Mouse (Mus musculus): ENCODE data around the gene Mb21d2. TPM values are rescaled to one million over a fixed set of nuclear protein-coding genes. Genes with fewer than 3 reads are reported as not detected.

Gene Mb21d2
- polyA plus RNA-seq, 1 experiment from 2014 or later: 6.6 TPM

- no peak for ATAC-seq
- in situ Hi-C loops (cut with MboI; ENCODE audit: low pct_unique_long_range_greater_than_20kb): loop anchor here (10.0 to 25.0 kb wide), 2 partner anchors 580 to 623 kb away; no protein-coding TSS in a partner anchor
- H3K27me3 ChIP-seq: no peaks in the 10 kb centered on the region
- DNase-seq (ENCODE audit: low read depth, low spot score): no peak
- TF ChIP-seq CTCF (IDR thresholded peaks at IDR 0.05): no peak
- POLR2A ChIA-PET: no interaction called here
- CTCF ChIA-PET: no interaction called here
Observed at GRCm38 (mm10) chr16:28832085-28832635, 97.3 kb downstream of the Mb21d2 start.

DNA sequence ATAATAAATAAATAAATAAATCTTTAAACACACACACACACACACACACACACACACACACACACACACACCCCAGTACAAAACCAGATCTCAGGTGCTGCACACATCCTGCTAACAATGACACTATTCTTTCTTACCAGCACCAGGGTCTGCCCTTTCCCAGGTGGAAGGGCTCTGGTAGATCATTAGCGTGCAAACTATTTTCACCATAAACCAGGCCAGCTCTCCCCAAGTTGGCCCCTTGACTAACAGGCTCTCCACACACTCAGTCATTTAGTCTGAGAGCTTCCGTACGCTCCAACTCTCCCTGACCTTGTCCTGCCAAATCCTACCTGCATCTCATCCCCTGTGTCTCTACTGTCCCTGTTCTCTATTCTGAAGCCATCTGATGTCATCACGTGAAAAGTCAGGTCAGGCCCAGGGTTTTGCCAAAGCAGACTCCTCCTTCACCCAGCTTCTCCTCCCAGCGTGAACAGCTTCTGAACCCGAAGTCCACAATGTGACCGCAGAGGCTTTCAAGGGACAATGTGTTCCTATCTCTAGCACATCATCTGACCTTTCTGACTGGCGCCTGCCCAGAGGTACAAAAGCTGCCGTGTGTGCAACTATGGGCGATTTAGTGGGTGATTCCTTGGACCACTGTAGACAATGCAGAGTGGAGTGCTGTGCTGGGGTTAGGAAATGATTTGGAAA lies 100.1 kb downstream of the Mb21d2 start:
- DNase-seq (ENCODE audit: low read depth, low spot score) (no peak), ATAC-seq (no peak)
- no peaks in the 10 kb centered on the region for H3K27me3 ChIP-seq
- no peak for TF ChIP-seq CTCF (IDR thresholded peaks at IDR 0.05)
- ChIA-PET POLR2A (no interaction called here), CTCF (interaction anchor here (1.2 kb wide), 1 partner anchor 10 kb away, joined by 3 read pairs; no protein-coding TSS in a partner anchor)
- in situ Hi-C loops (cut with MboI; ENCODE audit: low pct_unique_long_range_greater_than_20kb): loop anchor here (25.0 kb wide), 1 partner anchor 583 kb away; no protein-coding TSS in a partner anchor

DNA sequence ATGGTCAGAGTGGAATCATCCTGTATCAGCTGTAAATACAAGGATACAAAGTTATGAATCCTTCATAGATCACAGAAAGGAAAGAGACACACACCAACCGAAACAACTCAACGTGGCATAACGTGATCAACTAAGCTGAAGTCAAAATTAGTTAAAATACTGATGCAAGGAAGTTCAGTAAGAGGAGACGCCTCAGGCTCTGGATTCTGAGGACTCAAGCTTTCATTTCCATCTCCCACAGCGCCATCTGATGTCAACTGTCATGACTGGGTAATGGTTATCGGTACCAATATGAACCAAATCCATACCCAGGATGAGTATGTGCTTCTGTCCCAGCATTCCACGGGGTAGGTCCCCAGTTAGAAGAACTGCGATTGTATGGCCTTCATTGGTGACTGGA lies 104.7 kb downstream of the Mb21d2 start:
- no peak for TF ChIP-seq CTCF (IDR thresholded peaks at IDR 0.05)
- no peak for DNase-seq (ENCODE audit: low read depth, low spot score)
- in situ Hi-C loops (cut with MboI; ENCODE audit: low pct_unique_long_range_greater_than_20kb): loop anchor here (25.0 kb wide), 1 partner anchor 588 kb away; no protein-coding TSS in a partner anchor
- ChIA-PET POLR2A (no interaction called here), CTCF (no interaction called here)
- H3K27me3 ChIP-seq: no peaks in the 10 kb centered on the region
- ATAC-seq: no peak

DNA sequence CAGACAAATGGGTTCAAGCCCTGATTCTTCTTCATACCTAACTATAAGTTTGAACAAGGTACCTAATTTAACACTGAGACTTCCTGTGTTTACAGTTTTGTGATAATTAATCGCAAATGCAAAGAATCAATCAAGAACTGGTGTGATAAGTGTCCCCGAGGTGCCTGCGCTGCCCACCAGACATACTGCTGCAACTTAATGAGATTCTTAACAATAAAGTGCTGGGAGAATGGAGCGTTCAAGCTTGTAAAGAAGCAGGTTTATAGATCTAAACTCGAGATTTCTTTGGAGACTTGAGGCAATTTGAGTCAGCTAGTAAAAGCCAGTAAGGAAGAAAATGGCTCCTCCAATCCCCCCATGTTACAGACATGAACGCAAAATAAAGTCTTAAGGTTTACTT lies 107.7 kb downstream of the Mb21d2 start:
- CTCF ChIA-PET: no interaction called here
- no peak for DNase-seq (ENCODE audit: low read depth, low spot score)
- no peak for TF ChIP-seq CTCF (IDR thresholded peaks at IDR 0.05)
- in situ Hi-C loops (cut with MboI; ENCODE audit: low pct_unique_long_range_greater_than_20kb): no loop called here
- H3K27me3 ChIP-seq: peaks cover 6% of the 10 kb centered on the region
- POLR2A ChIA-PET: no interaction called here
- ATAC-seq: no peak

DNA sequence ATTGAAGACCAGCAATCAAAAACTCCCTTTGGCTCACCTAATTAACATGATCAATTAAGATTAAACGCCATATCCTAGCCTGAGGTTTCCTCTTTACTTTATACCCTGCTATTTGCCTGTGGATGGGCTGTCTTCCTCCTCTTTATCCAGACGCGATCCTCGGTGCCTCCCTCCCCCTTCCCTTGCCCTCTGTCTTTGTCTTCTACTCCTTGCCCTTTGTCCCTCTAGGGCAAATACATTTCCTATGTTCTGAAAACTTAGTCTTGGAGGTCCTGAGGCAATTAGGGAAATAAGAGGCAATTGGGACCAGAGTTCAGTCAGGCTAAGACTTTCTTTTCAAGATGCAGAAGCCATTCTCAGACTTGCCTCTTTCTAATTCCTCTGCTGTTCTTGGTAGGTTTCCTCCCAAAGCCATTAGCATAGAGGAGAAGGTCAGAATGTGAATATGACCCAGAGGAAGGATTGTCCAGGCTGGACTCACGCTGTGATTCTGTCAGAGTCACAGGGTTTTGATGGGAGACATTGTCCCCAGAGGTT lies 110.7 kb downstream of the Mb21d2 start:
- peaks cover 9% of the 10 kb centered on the region for H3K27me3 ChIP-seq
- CTCF ChIA-PET: no interaction called here
- DNase-seq (ENCODE audit: low read depth, low spot score): no peak
- POLR2A ChIA-PET: no interaction called here
- ATAC-seq: no peak
- in situ Hi-C loops (cut with MboI; ENCODE audit: low pct_unique_long_range_greater_than_20kb): no loop called here
- TF ChIP-seq CTCF (IDR thresholded peaks at IDR 0.05): no peak

DNA sequence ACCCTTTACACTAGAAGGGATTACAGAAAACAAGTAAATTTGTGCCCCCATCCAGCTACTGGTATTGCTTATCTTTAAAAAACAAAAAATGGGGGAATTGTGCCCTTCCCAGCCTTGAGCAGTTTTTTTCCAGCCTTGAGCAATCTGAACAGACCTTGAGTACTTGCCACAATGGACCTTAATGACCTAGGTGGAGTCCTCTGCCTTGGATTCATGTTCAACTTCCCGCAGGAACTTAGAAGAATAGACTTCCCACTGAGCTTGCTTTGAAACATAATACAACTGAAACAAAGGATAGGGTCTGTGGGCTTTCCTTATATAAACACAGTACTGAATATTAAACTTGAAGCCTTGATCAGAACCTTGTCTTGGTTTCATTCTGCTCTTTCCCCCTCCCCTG lies 116.2 kb downstream of the Mb21d2 start:
- no peak for DNase-seq (ENCODE audit: low read depth, low spot score)

GRCm38 (mm10) chr16:28809089-28809488 lies 120.4 kb downstream of the Mb21d2 start:
- H3K27me3 ChIP-seq: no peaks in the 10 kb centered on the region
- TF ChIP-seq CTCF (IDR thresholded peaks at IDR 0.05): no peak
- POLR2A ChIA-PET: no interaction called here
- ATAC-seq (no peak), DNase-seq (ENCODE audit: low read depth, low spot score) (no peak)
- in situ Hi-C loops (cut with MboI; ENCODE audit: low pct_unique_long_range_greater_than_20kb): no loop called here
- CTCF ChIA-PET: no interaction called here

More for the DNA sequence above, 116.2 kb downstream of the Mb21d2 start:
- in situ Hi-C loops (cut with MboI; ENCODE audit: low pct_unique_long_range_greater_than_20kb): no loop called here
- CTCF ChIA-PET: no interaction called here
- TF ChIP-seq CTCF (IDR thresholded peaks at IDR 0.05): no peak
- no peak for ATAC-seq
- H3K27me3 ChIP-seq: peaks cover 3% of the 10 kb centered on the region
- POLR2A ChIA-PET: no interaction called here

DNA sequence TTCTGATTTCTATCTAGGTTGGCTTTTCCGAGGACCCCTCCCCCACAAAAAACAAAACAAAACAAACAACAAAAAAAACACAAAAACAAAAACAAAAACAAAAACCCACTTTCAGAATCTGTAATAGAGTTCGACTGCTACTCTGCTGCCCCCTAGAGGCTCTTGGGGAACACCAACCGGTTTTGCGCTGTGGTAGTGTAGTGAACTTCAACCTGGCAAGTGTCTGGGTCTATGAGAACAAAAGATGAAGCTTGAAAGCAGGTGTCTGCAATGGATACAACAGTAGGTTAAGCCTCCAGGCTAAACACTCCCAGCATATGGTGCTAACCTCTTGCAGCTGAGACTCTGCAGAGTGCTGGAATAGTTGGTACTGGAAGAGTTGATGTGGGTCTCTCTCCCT lies 136.4 kb downstream of the Mb21d2 start:
- ATAC-seq (no peak), DNase-seq (ENCODE audit: low read depth, low spot score) (no peak)
- peak; percentile 80 for TF ChIP-seq CTCF (IDR thresholded peaks at IDR 0.05)
- ChIA-PET CTCF (interaction anchor here (0.7 to 2.5 kb wide), 2 partner anchors 201 to 348 kb away, joined by 3 to 6 read pairs; no protein-coding TSS in a partner anchor), POLR2A (no interaction called here)
- in situ Hi-C loops (cut with MboI; ENCODE audit: low pct_unique_long_range_greater_than_20kb): loop anchor here (10.0 kb wide), 1 partner anchor 208 kb away; no protein-coding TSS in a partner anchor
- H3K27me3 ChIP-seq: peaks cover 2% of the 10 kb centered on the region

Other genes starting within 250 kb of the Mb21d2 start
- gene Fgf12, start 176.6 kb downstream of the Mb21d2 start, polyA plus RNA-seq (2021): not detected